Mouse (Mus musculus): ENCODE results near the gene Ern2.

The Ern2 gene

GRCm38 (mm10) chr7:122158915-122159902 lies 26.8 kb downstream of the Ern2 start, which contains the start of gene Plk1:
Gene Plk1 (plus strand): TSS chr7:122159439.
- DNase-seq (ENCODE audit: low read depth, low spot score): peak; percentile 70

GRCm38 (mm10) chr7:122158488-122158887 lies 27.5 kb downstream of the Ern2 start:
- DNase-seq (ENCODE audit: low read depth, low spot score): no peak

GRCm38 (mm10) chr7:122152473-122152872 lies 33.5 kb downstream of the Ern2 start:
- DNase-seq (ENCODE audit: low read depth, low spot score): no peak

GRCm38 (mm10) chr7:122140991-122141390 lies 45.0 kb downstream of the Ern2 start:
- DNase-seq (ENCODE audit: low read depth, low spot score): no peak

- DNase-seq (ENCODE audit: low read depth, low spot score): no peak
Measured at GRCm38 (mm10) chr7:122138190-122138589, 47.8 kb downstream of the Ern2 start.

- no peak for DNase-seq (ENCODE audit: low read depth, low spot score)
Measured at GRCm38 (mm10) chr7:122137071-122137470, 48.9 kb downstream of the Ern2 start.

GRCm38 (mm10) chr7:122135070-122135469 lies 50.9 kb downstream of the Ern2 start:
- no peak for DNase-seq (ENCODE audit: low read depth, low spot score)

- DNase-seq (ENCODE audit: low read depth, low spot score): no peak
Measured at GRCm38 (mm10) chr7:122133338-122133625, 52.7 kb downstream of the Ern2 start.

GRCm38 (mm10) chr7:122132497-122133337 lies 53.3 kb downstream of the Ern2 start, which contains the start of the genes Palb2 and Dctn5:
Gene Palb2 (minus strand): TSS chr7:122132985.
Gene Dctn5 (plus strand): TSS chr7:122133041.
- peak; percentile 93 for DNase-seq (ENCODE audit: low read depth, low spot score)

GRCm38 (mm10) chr7:122131834-122132233 lies 54.2 kb downstream of the Ern2 start:
- DNase-seq (ENCODE audit: low read depth, low spot score): no peak

GRCm38 (mm10) chr7:122126946-122127345 lies 59.1 kb downstream of the Ern2 start:
- DNase-seq (ENCODE audit: low read depth, low spot score): no peak

GRCm38 (mm10) chr7:122125636-122126035 lies 60.4 kb downstream of the Ern2 start:
- DNase-seq (ENCODE audit: low read depth, low spot score): no peak

- DNase-seq (ENCODE audit: low read depth, low spot score): no peak
Measured at GRCm38 (mm10) chr7:122123518-122123917, 62.5 kb downstream of the Ern2 start.

All from WW6 (cell line).